Mouse (Mus musculus) cerebellum, adult 2 months (tissue): ENCODE measurements around the gene Kpnb1. TPM values are rescaled to one million over a fixed set of nuclear protein-coding genes. Genes with fewer than 3 reads are reported as not detected.
A peak's percentile ranks its signal among the peaks of the same experiment; 100 is the strongest.

Experiments
- DNase-seq, 2 experiments: peaks; one replicate each; pipeline ENCODE4 v3.0.0; 2021
- H3K27ac ChIP-seq: fragments of 200-500 bp; 2 replicates; pipeline ENCODE4 v1.5.1; 2012; ENCODE audit warnings: low read length, control low read depth, inconsistent platforms; ENCODE audit not compliant: insufficient read depth
- H3K27me3 ChIP-seq: fragments of 200-500 bp; 2 replicates; pipeline ENCODE4 v1.6.1; 2012; ENCODE audit warnings: inconsistent platforms, mild to moderate bottlenecking, low read length, moderate library complexity; ENCODE audit not compliant: control insufficient read depth, insufficient read depth
- H3K4me1 ChIP-seq: fragments of 200-500 bp; 2 replicates; pipeline ENCODE4 v1.6.1; 2011; ENCODE audit warnings: low read length; ENCODE audit not compliant: control insufficient read depth, insufficient read depth
- H3K4me3 ChIP-seq: fragments of 200-500 bp; replicated peaks from 2 replicates; pipeline ENCODE3; 2011; ENCODE audit warnings: mild to moderate bottlenecking, low read depth, low read length, control low read depth; ENCODE audit not compliant: insufficient read depth
- CTCF ChIP-seq: fragments of 200-500 bp; IDR thresholded peaks from 2 replicates; pipeline ENCODE4 v1.5.1; 2011; ENCODE audit warnings: low read depth, mild to moderate bottlenecking, control low read depth, low read length, moderate library complexity, borderline replicate concordance; ENCODE audit not compliant: insufficient read depth
- POLR2A ChIP-seq: fragments of 200-500 bp; IDR thresholded peaks from 2 replicates; pipeline ENCODE4 v1.6.1; 2011; ENCODE audit warnings: low read length, control low read depth, borderline replicate concordance; ENCODE audit not compliant: insufficient read depth
- WGBS: fragments of 180-500 bp; shearing (Covaris S2); methylation state at CpG from one replicate; pipeline ENCODE4 v1.1.7; 2018; 5-methylcytosine and 5-hydroxymethylcytosine counted together
- polyA plus RNA-seq: library from polyadenylated mRNA; depleted of rRNA; stranded (reverse); fragments of >200 nt; gene quantifications from 2 replicates; pipeline ENCODE4 v1.2.3, GENCODE M21; 2012

The Kpnb1 gene
- polyA plus RNA-seq, 1 experiment: 82.0 TPM

DNA sequence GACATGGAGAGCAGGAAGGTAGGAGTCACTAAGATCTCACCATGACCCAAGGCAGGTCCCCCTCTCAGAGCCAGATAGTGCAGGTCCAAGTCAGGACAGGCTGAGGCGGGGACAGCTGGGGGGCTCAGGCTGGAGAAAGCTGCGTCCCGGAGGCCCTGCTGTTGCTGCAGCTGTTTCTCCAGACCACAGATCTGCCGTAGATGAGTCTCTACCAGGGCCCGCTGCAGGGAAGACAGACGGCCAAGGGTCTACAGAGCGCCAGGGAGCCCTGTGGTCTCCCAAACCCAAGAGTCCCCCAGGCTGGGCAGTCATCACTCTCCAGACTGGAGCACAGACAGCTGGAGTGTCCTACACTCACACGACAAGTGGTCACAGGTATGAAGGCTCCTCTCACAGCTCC lies 40.3 kb downstream of the Kpnb1 start:
- H3K27ac ChIP-seq: no peak overlapping the region
- no peaks in the 10 kb centered on the region for H3K27me3 ChIP-seq
- TF ChIP-seq CTCF (no peak), POLR2A (no peak)
- no peak for DNase-seq
- peaks cover 14% of the 10 kb centered on the region for H3K4me1 ChIP-seq
- no peak overlapping the region for H3K4me3 ChIP-seq
- 48% methylated on average over 8 of the region's 8 CpGs for WGBS

GRCm38 (mm10) chr11:97146724-97147123 lies 41.0 kb downstream of the Kpnb1 start:
- peak; percentile 54 to 80 for DNase-seq
- WGBS: 13% methylated on average over 8 of the region's 8 CpGs
- Histone ChIP-seq H3K27me3 (no peaks in the 10 kb centered on the region), H3K4me1 (peaks cover 10% of the 10 kb centered on the region), H3K4me3 (no peak overlapping the region), H3K27ac (no peak overlapping the region)
- TF ChIP-seq CTCF (peak; percentile 85), POLR2A (no peak)

DNA sequence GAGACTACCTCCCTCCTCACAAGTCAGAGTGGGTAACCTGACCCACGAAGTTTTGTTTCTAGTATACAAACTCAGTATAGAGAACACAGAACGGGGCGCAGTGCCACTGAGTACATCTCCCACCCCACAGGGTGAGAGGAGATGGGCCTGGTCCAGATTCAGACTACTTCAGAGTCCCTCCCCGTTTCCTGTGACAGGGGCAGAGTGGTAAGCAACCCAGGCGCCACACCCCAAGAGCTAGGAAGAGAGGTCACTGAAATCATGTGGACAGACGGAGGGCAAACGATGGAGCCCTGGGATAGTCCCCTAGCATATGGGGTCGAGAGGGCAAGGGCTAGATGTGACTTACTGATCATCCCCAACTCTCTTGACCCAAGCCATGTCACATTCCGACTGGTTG lies 41.7 kb downstream of the Kpnb1 start:
- no peaks in the 10 kb centered on the region for H3K27me3 ChIP-seq
- peaks cover 10% of the 10 kb centered on the region for H3K4me1 ChIP-seq
- 78% methylated on average over 9 of the region's 9 CpGs for WGBS
- no peak overlapping the region for H3K27ac ChIP-seq
- TF ChIP-seq CTCF: no peak
- no peak for TF ChIP-seq POLR2A
- H3K4me3 ChIP-seq: no peak overlapping the region
- no peak for DNase-seq

DNA sequence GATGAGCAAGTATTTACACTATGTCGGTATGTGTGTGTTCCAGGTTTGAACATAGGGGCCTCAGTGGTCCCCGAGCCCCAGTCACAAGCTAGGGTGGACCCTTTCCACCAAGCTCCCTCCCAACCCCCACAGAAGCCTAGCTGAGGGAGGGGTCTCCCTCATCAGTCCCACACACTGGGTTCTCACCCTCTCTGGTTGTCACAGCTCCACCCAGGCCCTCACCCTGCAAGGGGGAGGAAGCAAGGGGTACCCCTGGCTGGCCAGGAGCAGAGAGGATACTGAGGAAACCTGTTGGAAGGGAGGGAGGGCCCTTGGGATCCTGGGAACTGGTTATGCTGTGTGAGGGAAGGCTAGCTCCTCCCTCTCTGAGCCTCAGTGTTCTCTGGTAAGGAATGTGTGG lies 42.4 kb downstream of the Kpnb1 start:
- Histone ChIP-seq H3K27me3 (no peaks in the 10 kb centered on the region), H3K27ac (no peak overlapping the region), H3K4me3 (no peak overlapping the region), H3K4me1 (peaks cover 10% of the 10 kb centered on the region)
- no peak for DNase-seq
- TF ChIP-seq CTCF (no peak), POLR2A (no peak)
- WGBS: 83% methylated on average over 2 of the region's 2 CpGs

DNA sequence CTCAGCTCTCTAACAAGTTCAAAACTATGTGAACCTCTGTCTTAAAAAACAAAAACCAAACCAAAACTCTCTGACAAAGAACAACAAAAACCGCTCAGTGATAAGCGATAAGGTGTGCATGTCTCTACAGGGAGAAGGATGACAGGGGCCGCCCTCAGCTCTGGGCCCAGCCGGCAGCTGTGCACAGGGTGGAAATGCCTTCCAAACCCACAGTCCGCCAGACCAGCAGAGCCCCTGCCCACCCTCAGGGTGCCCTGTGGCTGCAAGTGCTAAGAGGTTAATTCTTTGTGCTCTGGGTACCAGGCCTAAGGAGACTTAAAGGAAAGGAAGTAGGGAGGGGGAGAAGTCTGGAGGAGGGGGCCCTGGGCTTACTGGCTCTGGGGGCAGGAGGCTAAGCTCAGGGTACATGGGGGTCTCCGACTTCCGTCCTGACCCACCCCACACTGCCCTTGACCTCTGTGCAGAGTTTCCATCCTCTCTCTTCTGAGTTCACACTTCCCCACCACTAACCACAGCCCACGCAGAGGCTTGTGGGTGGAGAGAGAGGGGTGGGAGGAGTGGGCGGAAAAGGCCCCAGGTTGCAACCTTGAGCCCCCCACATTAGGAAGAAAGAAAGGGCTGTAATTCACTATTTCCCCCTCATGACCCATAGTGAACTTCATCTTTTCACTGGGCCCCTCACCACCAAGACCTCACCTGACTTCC lies 44.3 kb downstream of the Kpnb1 start:
- no peak overlapping the region for H3K4me3 ChIP-seq
- no peak for DNase-seq
- H3K4me1 ChIP-seq: peaks cover 7% of the 10 kb centered on the region
- H3K27me3 ChIP-seq: no peaks in the 10 kb centered on the region
- 84% methylated on average over 9 of the region's 9 CpGs for WGBS
- TF ChIP-seq CTCF: no peak
- no peak for TF ChIP-seq POLR2A
- H3K27ac ChIP-seq: no peak overlapping the region

- WGBS: 65% methylated on average over 8 of the region's 8 CpGs
- TF ChIP-seq POLR2A: no peak
- TF ChIP-seq CTCF: no peak
- H3K4me3 ChIP-seq: no peak overlapping the region
- no peak for DNase-seq
- H3K27me3 ChIP-seq: no peaks in the 10 kb centered on the region
- no peak overlapping the region for H3K27ac ChIP-seq
- 0 out of 2 replicates have a peak, but pooled peaks cover 3% of the 10 kb centered on the region for H3K4me1 ChIP-seq
Observed at GRCm38 (mm10) chr11:97142159-97142608, 45.5 kb downstream of the Kpnb1 start.

DNA sequence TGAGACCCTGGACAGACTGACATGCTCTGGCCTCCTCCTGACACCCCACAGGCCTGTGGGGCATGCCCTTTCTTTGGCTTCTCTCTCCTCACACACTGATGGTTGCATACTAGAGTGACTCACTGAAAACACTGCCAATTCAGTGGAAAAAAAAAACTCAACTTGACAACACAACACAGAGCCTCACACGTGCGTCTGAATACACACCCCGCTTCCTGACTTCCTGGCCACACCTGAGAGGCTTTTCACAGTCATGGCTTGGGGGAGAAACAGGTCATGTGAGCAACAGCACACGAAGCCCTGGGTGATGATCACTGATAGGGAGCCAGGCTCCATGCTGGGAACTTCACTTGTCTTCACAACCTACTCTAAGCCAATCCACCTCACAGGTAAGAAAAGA lies 46.9 kb downstream of the Kpnb1 start:
- H3K4me3 ChIP-seq: no peak overlapping the region
- DNase-seq: no peak
- H3K27me3 ChIP-seq: no peaks in the 10 kb centered on the region
- 40% methylated on average over 4 of the region's 4 CpGs for WGBS
- 0 out of 2 replicates have a peak, but pooled peaks cover 3% of the 10 kb centered on the region for H3K4me1 ChIP-seq
- no peak overlapping the region for H3K27ac ChIP-seq
- TF ChIP-seq CTCF (no peak), POLR2A (no peak)

DNA sequence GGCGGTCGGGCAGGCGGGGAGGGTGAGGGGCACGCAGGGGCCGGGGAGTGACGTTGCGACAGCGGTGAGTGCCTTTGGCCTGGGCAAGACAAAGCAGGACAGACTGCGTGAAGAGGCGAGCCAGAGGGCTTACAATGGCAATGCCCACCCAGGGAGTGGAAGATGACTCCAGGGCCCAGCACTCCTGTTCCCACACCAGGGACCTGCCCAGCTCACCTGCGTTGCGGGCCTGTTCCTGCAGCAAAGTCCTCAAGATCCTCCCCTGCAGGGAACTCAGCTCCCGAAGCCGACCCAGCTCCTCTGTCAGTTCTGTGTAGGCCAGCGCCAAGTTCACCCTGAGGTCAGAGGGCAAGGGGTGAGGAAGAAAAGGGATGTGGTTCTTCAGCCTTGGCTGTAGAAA lies 48.4 kb downstream of the Kpnb1 start:
- 23% methylated on average over 15 of the region's 15 CpGs for WGBS
- no peak overlapping the region for H3K27ac ChIP-seq

More for the DNA sequence above, 48.4 kb downstream of the Kpnb1 start:
- Histone ChIP-seq H3K4me1 (0 out of 2 replicates have a peak, but pooled peaks cover 3% of the 10 kb centered on the region), H3K4me3 (peak overlapping the region; percentile 42), H3K27me3 (no peaks in the 10 kb centered on the region)
- TF ChIP-seq CTCF: no peak
- TF ChIP-seq POLR2A: no peak
- no peak for DNase-seq
